Mouse (Mus musculus) kidney, adult 2 months (tissue): ENCODE results near the gene Utp14b.

Experiments
- CTCF ChIP-seq: fragments of 200-500 bp; conservative IDR thresholded peaks from 2 replicates; pipeline ENCODE4 v1.5.1; 2011; ENCODE audit warnings: low read depth, mild to moderate bottlenecking, control low read depth, low read length, moderate library complexity, mixed read lengths; ENCODE audit not compliant: insufficient read depth, insufficient read length
- POLR2A ChIP-seq: fragments of 200-500 bp; IDR thresholded peaks from one replicate; pipeline ENCODE4 v1.6.1; 2011; ENCODE audit warnings: low read depth, low read length, control low read depth

- TF ChIP-seq CTCF (no peak), POLR2A (no peak)
Measured at GRCm38 (mm10) chr1:78611039-78611438, 46.8 kb upstream of the Utp14b start.
